Mouse (Mus musculus) c-Kit-positive CD71-negative TER-119-negative erythroid progenitor cells, embryonic 14.5 days (primary cell): ENCODE measurements around the gene Rab34.
A peak's percentile ranks its signal among the peaks of the same experiment; 100 is the strongest.

Experiments used
- DNase-seq: peaks from one replicate; pipeline ENCODE4 v3.0.0-alpha.2; 2013; ENCODE audit warnings: low read depth

Gene Rab34

DNA sequence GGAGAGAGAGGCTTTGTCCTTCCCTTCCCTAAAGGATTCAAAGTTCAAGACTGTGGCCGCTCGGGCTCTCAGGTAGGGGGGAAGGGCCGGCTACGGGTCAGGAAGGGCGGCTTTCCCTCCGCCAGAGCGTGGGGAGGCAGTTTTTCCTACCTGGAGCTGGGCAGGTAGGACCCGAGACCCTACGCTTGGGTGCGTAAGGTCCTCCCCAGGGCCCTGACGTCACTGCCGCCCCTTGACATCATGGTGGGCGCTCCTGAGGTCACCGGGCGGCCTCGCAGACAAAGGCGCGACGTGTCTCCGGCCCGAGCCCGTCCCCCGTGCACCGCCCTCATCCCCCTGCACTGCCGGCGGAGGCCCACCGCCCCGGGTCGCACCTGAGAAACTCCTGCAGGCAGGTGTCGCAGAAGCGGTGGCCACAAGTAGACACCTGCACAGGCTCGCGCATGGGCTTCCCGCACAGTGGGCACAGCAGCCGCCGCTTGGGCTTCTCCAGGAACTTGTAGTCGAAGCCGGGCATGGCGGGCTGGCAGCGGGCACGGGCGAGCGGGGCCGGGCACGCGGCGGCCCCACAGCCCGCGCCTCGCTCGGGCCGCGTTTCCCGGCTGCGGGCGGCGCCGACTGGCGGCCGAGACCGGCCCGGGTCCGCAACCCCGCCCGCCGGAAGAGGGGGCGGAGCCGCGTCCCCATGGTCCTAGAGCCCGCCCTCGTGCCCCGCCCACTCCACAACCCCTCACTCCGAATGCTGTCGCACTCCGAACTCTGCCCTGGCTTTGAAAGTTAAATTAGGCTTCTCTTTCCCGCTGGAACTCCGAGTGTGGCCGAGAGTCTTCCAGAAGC lies 23.1 kb upstream of the Rab34 start, which contains the start of gene Traf4:
Gene Traf4 (minus strand): TSS at position 666 of the 837 bp plus-strand sequence.
- no peak for DNase-seq

GRCm38 (mm10) chr11:78165761-78166109 lies 22.5 kb upstream of the Rab34 start:
- DNase-seq = no peak

GRCm38 (mm10) chr11:78166161-78166560 lies 22.1 kb upstream of the Rab34 start:
- DNase-seq = no peak

GRCm38 (mm10) chr11:78166640-78167039 lies 21.6 kb upstream of the Rab34 start:
- DNase-seq = no peak

DNA sequence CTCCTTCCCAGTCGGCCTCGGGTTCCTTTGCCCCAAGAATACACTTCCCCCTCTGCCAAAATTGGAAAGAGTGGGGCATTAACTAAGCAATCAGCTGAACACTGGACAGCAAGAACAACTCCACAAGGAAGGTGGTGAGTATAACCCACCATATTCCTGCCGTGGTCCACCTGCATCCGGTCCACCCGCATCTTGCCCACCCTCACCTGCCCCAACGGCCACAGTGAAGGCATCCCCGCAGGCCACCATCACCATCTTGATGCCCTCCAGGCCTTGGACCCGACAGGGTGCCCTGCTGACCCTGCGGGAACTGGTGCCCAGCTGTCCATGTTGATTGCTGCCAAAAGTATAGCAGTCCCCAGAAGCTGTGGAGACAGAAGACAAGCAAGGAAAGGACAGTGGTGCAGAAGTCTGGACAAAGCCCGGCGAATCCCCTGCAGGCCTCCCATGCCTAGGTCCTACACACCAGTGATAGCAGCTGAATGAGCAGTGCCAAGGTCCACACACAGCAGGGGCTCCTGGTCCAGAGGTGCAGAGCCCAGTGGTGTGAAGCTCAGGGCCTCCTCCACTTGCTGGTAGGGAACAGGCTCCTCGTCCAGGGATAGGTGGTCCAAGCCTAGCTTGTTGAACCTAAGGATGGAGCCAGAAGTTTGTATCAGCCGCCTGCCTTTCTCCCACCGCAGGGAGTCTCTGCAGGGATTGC lies 20.8 kb upstream of the Rab34 start:
- no peak for DNase-seq

GRCm38 (mm10) chr11:78168541-78169468 lies 19.4 kb upstream of the Rab34 start:
- no peak for DNase-seq

DNA sequence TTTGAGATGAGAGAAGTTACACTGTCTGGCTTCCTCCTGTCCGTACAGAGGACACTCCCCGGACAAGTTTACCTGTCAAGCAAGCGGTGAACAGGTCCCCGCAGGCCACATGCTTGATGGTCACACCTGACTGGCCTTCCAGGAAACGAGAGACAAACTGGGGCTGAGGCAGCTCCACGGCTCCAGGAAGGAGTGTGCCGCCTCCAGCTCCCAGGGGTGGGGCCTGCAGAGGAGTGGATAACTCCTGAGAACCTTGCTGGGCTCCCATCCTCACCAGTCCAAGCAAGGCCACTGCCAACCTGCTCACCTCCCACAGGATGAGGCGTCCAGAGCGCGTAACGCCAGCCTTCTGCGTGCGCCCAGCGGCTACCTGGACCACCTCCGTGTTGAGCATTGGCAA lies 17.9 kb upstream of the Rab34 start:
- DNase-seq = no peak

DNA sequence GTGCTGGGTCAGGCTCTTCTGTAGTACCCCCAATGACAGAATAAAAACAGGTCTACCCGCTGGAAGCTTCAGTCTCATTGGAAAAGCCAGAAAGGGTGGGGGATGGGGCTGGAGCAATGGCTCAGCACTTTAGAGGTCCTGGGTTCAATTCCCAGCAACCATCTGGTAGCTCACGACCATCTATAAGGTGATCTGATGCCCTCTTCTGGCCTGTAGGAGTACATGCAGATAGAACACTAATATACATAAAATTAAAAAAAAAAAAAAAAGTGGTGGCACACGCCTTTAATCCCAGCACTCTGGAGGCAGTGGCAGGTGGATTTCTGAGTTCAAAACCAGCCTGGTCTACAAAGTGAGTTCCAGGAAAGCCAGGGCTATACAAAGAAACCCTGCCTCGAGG lies 16.9 kb upstream of the Rab34 start:
- DNase-seq = no peak

- no peak for DNase-seq
Measured at GRCm38 (mm10) chr11:78172034-78172747, 16.0 kb upstream of the Rab34 start.

- no peak for DNase-seq
Measured at GRCm38 (mm10) chr11:78172748-78173383, 15.4 kb upstream of the Rab34 start.

DNA sequence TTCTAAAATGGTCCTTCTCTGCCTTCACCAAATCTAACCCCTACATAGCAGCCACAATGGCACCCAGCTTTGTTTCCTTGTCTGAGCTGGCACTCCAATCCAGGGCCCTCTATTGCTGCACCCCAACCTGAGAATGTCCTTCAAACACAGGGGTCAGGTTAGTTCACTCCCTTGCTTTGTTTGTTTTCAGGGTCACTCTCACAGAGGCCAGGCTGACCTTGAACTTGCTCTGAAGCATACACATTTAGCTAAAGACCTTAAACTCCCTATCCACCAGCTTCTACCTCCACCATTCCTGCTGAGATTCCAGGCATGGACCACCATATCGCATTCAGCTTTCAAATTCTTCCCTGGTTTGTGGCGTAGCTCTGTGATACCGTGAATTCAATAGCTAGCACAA lies 13.7 kb upstream of the Rab34 start:
- no peak for DNase-seq

- peak; percentile 93 for DNase-seq
Measured at GRCm38 (mm10) chr11:78175771-78176401, 12.3 kb upstream of the Rab34 start.

GRCm38 (mm10) chr11:78176402-78176862 lies 11.8 kb upstream of the Rab34 start, which contains the start of the genes Nek8 and Tlcd1:
Gene Nek8, minus strand, starts transcription at chr11:78176675.
Gene Tlcd1, plus strand, starts transcription at chr11:78176711.
- peak; percentile 88 for DNase-seq

DNA sequence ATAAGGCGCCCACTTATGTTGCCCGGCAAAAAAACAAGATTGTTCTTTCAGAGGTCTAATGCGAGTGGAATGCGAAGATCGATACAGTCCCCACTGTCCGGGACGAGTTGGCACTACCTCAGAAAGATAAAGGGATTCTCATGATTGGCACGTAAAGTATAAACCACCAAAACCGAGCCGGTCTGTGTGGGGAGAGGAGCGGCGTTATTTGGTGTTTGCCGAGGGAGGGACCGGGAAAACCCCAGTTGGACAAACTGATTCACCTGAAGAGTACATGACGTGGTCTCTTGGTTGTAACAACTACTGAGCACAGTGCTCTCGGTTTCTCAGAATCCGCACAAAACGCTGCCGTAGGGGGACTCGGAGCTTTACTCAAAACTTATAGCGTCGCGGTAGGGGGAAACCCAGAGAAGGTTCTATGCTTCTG lies 11.3 kb upstream of the Rab34 start:
- no peak for DNase-seq

- DNase-seq = no peak
Measured at GRCm38 (mm10) chr11:78177437-78177836, 10.8 kb upstream of the Rab34 start.

- DNase-seq = peak; percentile 95
Measured at GRCm38 (mm10) chr11:78177903-78178858, 10.0 kb upstream of the Rab34 start.

DNA sequence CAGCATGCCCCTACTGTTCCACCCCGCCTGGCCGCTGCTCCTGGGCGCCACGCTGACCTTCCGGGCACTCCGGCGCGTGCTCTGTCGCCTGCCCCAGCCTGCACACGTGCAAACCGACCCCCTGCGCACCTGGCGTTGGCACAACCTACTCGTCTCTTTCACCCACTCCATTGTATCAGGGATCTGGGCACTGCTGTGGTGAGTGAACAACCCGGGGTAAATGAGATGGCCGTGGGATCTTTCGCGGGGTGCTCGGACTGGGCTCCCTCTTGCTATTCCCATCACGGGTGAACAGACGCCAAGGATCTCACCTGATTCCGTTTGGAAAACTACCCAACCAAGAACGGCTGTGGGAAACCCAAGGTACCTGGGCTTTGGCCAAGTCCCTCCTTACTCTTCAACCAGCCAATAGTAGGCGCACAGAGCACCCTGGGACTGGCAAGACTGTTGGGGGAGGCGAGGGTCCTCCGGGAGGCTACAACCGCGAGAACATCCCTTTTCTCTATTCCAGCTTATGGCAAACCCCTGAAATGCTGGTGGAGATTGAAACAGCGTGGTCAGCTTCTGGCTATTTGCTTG lies 9.3 kb upstream of the Rab34 start:
- DNase-seq = no peak

GRCm38 (mm10) chr11:78179438-78179999 lies 8.7 kb upstream of the Rab34 start:
- DNase-seq = no peak
